Mouse (Mus musculus) forebrain, embryonic 15.5 days (tissue): ENCODE results near the gene Hbb-bs. TPM values are rescaled to one million over a fixed set of nuclear protein-coding genes. Genes with fewer than 3 reads are reported as not detected.
"Not testable (repeated sequence)": the region's sequence is repeated elsewhere in the genome, so short reads cannot be mapped to it uniquely, and the experiment has no call there.

ENCODE experiments used
- ATAC-seq: fragments of 200-750 bp; cut with Nextera tagmentation; replicated peaks from 2 replicates; pipeline ENCODE4 v1.8.0; 2017; ENCODE audit warnings: mild to moderate bottlenecking, moderate TSS enrichment, moderate library complexity
- H3K27ac ChIP-seq: fragments of 300-500 bp; sonication (generic); replicated peaks from 2 replicates; pipeline ENCODE4 v1.5.1; 2015; ENCODE audit warnings: mild to moderate bottlenecking, inconsistent platforms
- H3K27me3 ChIP-seq: fragments of 300-500 bp; sonication (generic); 2 replicates; pipeline ENCODE4 v1.6.1; 2015; ENCODE audit warnings: inconsistent platforms
- H3K36me3 ChIP-seq: fragments of 300-500 bp; sonication (generic); 2 replicates; pipeline ENCODE4 v1.6.1; 2015; ENCODE audit warnings: mild to moderate bottlenecking, inconsistent platforms
- H3K4me1 ChIP-seq: fragments of 300-500 bp; sonication (generic); 2 replicates; pipeline ENCODE4 v1.6.1; 2015; ENCODE audit warnings: inconsistent platforms
- H3K4me2 ChIP-seq: fragments of 300-500 bp; sonication (generic); replicated peaks from 2 replicates; pipeline ENCODE4 v1.6.1; 2015; ENCODE audit warnings: mild to moderate bottlenecking, inconsistent platforms
- H3K4me3 ChIP-seq: fragments of 300-500 bp; sonication (generic); 2 replicates; pipeline ENCODE4 v1.5.1; 2015; ENCODE audit warnings: mild to moderate bottlenecking, inconsistent platforms
- H3K9ac ChIP-seq: fragments of 300-500 bp; sonication (generic); replicated peaks from 2 replicates; pipeline ENCODE4 v1.6.1; 2015; ENCODE audit warnings: mild to moderate bottlenecking, inconsistent platforms
- H3K9me3 ChIP-seq: fragments of 300-500 bp; sonication (generic); 2 replicates; pipeline ENCODE4 v1.6.1; 2016; ENCODE audit warnings: inconsistent platforms
- WGBS: fragments of 180-500 bp; shearing (Covaris S2); methylation state at CpG from one replicate; pipeline ENCODE4 v1.1.7; 2015; ENCODE audit warnings: mixed read lengths; 5-methylcytosine and 5-hydroxymethylcytosine counted together
- polyA plus RNA-seq: library from polyadenylated mRNA; unstranded; fragments of >200 nt; fragmentation: Nextera tagmentation; extraction: Ambion mirVana; gene quantifications from 2 replicates; pipeline ENCODE4 v1.2.1, GENCODE M21; 2015

Gene Hbb-bs
- polyA plus RNA-seq, 1 experiment from 2014 or later = 4,102 TPM

DNA sequence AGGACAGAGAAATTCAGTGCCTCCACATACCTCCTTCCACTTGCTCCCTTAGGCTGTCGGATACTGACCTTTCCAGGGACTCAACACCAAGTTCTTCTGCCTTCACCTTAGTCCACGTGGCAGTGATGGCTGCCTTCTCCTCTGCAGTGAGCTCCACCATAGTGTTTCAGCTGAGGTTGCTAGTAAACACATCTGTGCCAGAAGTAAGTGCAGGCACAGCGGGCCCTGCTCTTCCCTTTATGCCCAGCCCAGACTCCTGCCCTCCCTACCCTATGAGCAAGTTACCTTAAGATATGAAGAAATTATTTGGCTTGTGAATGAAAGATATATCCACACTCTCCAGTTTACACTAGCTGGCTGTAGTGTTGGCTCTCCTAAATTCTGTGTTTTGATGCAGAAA is 12.4 kb upstream of the Hbb-bs start, which contains the start of gene Hbb-bh2:
TSS of gene Hbb-bh2 (minus strand) at position 253 of the 400 bp plus-strand sequence.
- no peaks in the 10 kb centered on the region for H3K4me1 ChIP-seq
- WGBS = 88% methylated on average over 3 of the region's 3 CpGs
- no peak for ATAC-seq
- H3K9me3 ChIP-seq = no peaks in the 10 kb centered on the region
- no peaks in the 10 kb centered on the region for H3K36me3 ChIP-seq
- no peaks in the 10 kb centered on the region for H3K27me3 ChIP-seq
- H3K27ac ChIP-seq = no peak within 1 kb of the TSS
- no peak within 1 kb of the TSS for H3K4me2 ChIP-seq
- no peak within 1 kb of the TSS for H3K4me3 ChIP-seq
- no peak within 1 kb of the TSS for H3K9ac ChIP-seq

- not testable (repeated sequence) for H3K27me3 ChIP-seq, H3K4me1 ChIP-seq, H3K4me2 ChIP-seq, H3K9me3 ChIP-seq, H3K4me3 ChIP-seq, H3K27ac ChIP-seq, H3K9ac ChIP-seq, H3K36me3 ChIP-seq, ATAC-seq
- no CpG with 5 or more reads among the region's 2 CpGs for WGBS
Measured at GRCm38 (mm10) chr7:103827139-103827538, 757 bp downstream of the Hbb-bs start.

- H3K27me3 ChIP-seq = no peaks in the 10 kb centered on the region
- no peak overlapping the region for H3K27ac ChIP-seq
- no peak overlapping the region for H3K4me2 ChIP-seq
- no peaks in the 10 kb centered on the region for H3K4me1 ChIP-seq
- WGBS = 74% methylated on average over 3 of the region's 3 CpGs
- H3K36me3 ChIP-seq = no peaks in the 10 kb centered on the region
- no peak overlapping the region for H3K4me3 ChIP-seq
- no peaks in the 10 kb centered on the region for H3K9me3 ChIP-seq
- no peak for ATAC-seq
- no peak overlapping the region for H3K9ac ChIP-seq
Measured at GRCm38 (mm10) chr7:103826255-103826887, 1.5 kb downstream of the Hbb-bs start.

DNA sequence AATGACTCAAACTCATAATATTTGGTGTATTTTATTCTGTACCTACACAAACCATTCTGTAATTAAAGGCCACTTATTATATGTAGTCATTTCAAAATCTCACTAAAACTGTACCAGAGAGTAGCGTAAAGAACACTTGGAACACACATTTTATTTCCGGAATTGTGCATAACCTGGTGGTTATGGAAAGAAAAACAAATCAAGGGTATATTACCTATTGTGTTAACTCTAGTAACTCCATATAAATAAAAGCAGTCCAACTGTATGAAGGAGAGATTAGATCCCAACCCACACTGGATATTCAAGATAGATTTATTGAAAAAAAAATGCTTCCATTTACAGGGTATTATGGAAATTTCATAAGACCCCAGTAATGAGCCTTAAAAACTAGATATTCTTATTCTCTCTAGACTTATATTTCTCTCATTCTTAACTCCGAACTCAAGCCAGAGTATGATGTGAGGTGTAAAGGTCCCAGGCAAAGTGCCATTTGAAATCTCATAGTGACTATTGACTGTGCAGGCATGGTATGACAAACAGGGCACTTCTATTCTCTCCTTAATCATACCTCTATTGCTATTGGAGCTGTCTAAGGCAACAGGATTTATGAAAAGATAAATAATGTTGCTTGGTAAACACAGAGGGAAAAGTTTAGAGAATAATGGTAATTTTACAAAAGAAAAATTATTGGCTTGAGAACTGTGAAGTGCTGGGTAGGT is 2.2 kb downstream of the Hbb-bs start:
- no peak overlapping the region for H3K4me3 ChIP-seq
- H3K4me2 ChIP-seq = no peak overlapping the region
- no peak for ATAC-seq
- no peak overlapping the region for H3K27ac ChIP-seq
- H3K27me3 ChIP-seq = no peaks in the 10 kb centered on the region
- whole genome bisulfite sequencing = 91% methylated on average over 3 of the region's 3 CpGs
- H3K4me1 ChIP-seq = no peaks in the 10 kb centered on the region
- H3K9me3 ChIP-seq = no peaks in the 10 kb centered on the region
- H3K9ac ChIP-seq = no peak overlapping the region
- H3K36me3 ChIP-seq = no peaks in the 10 kb centered on the region

- ATAC-seq = no peak
Measured at GRCm38 (mm10) chr7:103824597-103824996, 3.3 kb downstream of the Hbb-bs start.

GRCm38 (mm10) chr7:103815085-103815484 is 12.8 kb downstream of the Hbb-bs start:
- H3K4me2 ChIP-seq, H3K27ac ChIP-seq, H3K4me1 ChIP-seq, H3K4me3 ChIP-seq, H3K36me3 ChIP-seq, H3K9ac ChIP-seq, H3K9me3 ChIP-seq, ATAC-seq, H3K27me3 ChIP-seq: not testable (repeated sequence)
- WGBS = 89% methylated on average over 1 of the region's 2 CpGs

More at GRCm38 (mm10) chr7:103824597-103824996, 3.3 kb downstream of the Hbb-bs start:
- 83% methylated on average over 2 of the region's 2 CpGs for whole genome bisulfite sequencing
- Histone ChIP-seq H3K36me3 (no peaks in the 10 kb centered on the region), H3K9me3 (no peaks in the 10 kb centered on the region), H3K27me3 (no peaks in the 10 kb centered on the region), H3K27ac (no peak overlapping the region), H3K4me1 (no peaks in the 10 kb centered on the region), H3K9ac (no peak overlapping the region), H3K4me3 (no peak overlapping the region), H3K4me2 (no peak overlapping the region)

GRCm38 (mm10) chr7:103813766-103814165 is 14.1 kb downstream of the Hbb-bs start, which contains the start of gene Hbb-bt:
Gene Hbb-bt (minus strand): TSS chr7:103813996.
- Histone ChIP-seq H3K27me3 (no peaks in the 10 kb centered on the region), H3K4me1 (no peaks in the 10 kb centered on the region), H3K36me3 (no peaks in the 10 kb centered on the region), H3K9me3 (no peaks in the 10 kb centered on the region), H3K4me2 (no peak within 1 kb of the TSS), H3K27ac (no peak within 1 kb of the TSS), H3K9ac (no peak within 1 kb of the TSS), H3K4me3 (no peak within 1 kb of the TSS)
- WGBS = 88% methylated on average over 3 of the region's 3 CpGs
- no peak for ATAC-seq

- not testable (repeated sequence) for H3K27ac ChIP-seq, H3K9me3 ChIP-seq, ATAC-seq, H3K4me3 ChIP-seq, H3K4me1 ChIP-seq, H3K27me3 ChIP-seq, H3K36me3 ChIP-seq, H3K4me2 ChIP-seq, H3K9ac ChIP-seq
- WGBS = no CpG with 5 or more reads among the region's 3 CpGs
Measured at GRCm38 (mm10) chr7:103813152-103813551, 14.7 kb downstream of the Hbb-bs start.

DNA sequence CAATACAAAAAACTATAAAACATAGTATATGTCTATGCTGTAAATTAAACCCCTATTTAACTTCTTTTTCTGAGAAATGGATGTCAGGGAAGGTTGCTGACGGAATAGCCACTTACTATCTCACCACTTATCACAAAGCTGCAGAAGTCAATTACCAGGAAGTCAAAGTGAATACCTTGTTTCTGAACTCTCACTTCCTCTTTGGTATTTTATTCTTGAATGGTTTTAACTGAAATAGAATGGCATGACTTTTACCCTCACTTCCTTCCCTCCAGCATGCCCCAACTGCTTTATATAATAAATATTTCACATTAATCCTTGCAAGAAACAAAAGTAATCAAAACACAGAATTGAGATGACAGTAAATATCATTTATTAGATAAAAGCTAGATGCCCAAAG is 15.7 kb downstream of the Hbb-bs start:
- Histone ChIP-seq H3K4me1 (no peaks in the 10 kb centered on the region), H3K9ac (no peak overlapping the region), H3K9me3 (no peaks in the 10 kb centered on the region), H3K36me3 (no peaks in the 10 kb centered on the region), H3K4me2 (no peak overlapping the region), H3K4me3 (no peak overlapping the region), H3K27me3 (no peaks in the 10 kb centered on the region), H3K27ac (no peak overlapping the region)
- WGBS = 81% methylated on average over 1 of the region's 1 CpGs
- ATAC-seq = no peak

GRCm38 (mm10) chr7:103811223-103811845 is 16.6 kb downstream of the Hbb-bs start:
- WGBS = 79% methylated on average over 1 of the region's 1 CpGs
- no peaks in the 10 kb centered on the region for H3K36me3 ChIP-seq
- H3K9ac ChIP-seq = no peak overlapping the region
- no peak overlapping the region for H3K4me2 ChIP-seq
- no peak for ATAC-seq
- no peak overlapping the region for H3K27ac ChIP-seq
- no peak overlapping the region for H3K4me3 ChIP-seq
- H3K27me3 ChIP-seq = no peaks in the 10 kb centered on the region
- H3K4me1 ChIP-seq = no peaks in the 10 kb centered on the region
- no peaks in the 10 kb centered on the region for H3K9me3 ChIP-seq

- Histone ChIP-seq H3K4me3 (no peak overlapping the region), H3K4me1 (no peaks in the 10 kb centered on the region), H3K36me3 (no peaks in the 10 kb centered on the region), H3K4me2 (no peak overlapping the region), H3K27ac (no peak overlapping the region), H3K27me3 (no peaks in the 10 kb centered on the region), H3K9ac (no peak overlapping the region), H3K9me3 (no peaks in the 10 kb centered on the region)
- no peak for ATAC-seq
- 82% methylated on average over 3 of the region's 3 CpGs for WGBS
Measured at GRCm38 (mm10) chr7:103810746-103811145, 17.1 kb downstream of the Hbb-bs start.

GRCm38 (mm10) chr7:103810296-103810695 is 17.6 kb downstream of the Hbb-bs start:
- 76% methylated on average over 1 of the region's 1 CpGs for WGBS
- no peaks in the 10 kb centered on the region for H3K27me3 ChIP-seq
- no peak overlapping the region for H3K9ac ChIP-seq
- no peak overlapping the region for H3K27ac ChIP-seq
- H3K36me3 ChIP-seq = no peaks in the 10 kb centered on the region
- H3K4me1 ChIP-seq = no peaks in the 10 kb centered on the region
- no peak overlapping the region for H3K4me2 ChIP-seq
- ATAC-seq = no peak
- H3K9me3 ChIP-seq = no peaks in the 10 kb centered on the region
- no peak overlapping the region for H3K4me3 ChIP-seq
